Mouse (Mus musculus): ENCODE measurements around the gene Gtf2a1.
A peak's percentile ranks its signal among the peaks of the same experiment; 100 is the strongest.
"Not testable (repeated sequence)": the region's sequence is repeated elsewhere in the genome, so short reads cannot be mapped to it uniquely, and the experiment has no call there.

The Gtf2a1 gene

DNA sequence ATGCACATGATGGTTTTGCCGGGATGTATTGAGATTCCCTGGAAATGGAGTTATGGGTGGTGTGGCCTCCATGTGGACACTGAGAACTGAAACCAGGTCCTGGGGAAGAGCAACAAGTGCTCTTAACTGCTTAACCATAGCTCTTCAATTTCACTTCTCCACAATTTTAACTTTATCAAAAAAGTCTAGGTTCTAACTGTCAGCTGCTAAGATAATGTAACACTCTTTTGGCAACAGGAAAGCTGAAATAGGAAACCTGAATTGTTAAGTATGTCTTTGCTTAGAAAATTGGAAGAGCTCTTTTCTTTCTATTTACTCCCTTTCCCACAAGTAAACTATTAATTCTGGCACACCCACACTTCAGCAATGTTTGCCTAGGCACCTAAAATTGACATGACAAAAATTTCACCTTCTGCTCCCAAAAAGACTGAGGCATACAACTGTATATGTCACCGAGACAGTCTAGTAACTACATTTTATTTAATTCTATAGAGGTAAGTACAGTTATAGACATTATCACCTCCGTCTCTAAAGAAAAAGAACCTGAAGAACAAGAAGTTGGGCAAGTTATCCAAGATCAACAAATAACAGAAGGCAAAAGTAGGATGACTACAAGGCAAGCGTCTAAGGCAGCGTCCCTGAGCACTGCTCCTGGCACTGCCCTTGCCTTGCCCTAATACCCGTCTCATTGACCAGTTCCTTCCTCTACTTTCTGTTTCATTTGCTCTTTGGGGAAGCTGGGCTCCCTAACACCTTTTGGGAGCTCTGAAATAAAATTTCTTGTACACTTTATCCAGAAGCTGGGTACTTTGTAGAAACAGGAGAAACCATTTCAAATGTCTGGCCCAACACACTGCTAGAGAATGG is 8.8 kb downstream of the Gtf2a1 start:
- no peak for DNase-seq (ENCODE audit: low spot score in 2 of 2)

DNA sequence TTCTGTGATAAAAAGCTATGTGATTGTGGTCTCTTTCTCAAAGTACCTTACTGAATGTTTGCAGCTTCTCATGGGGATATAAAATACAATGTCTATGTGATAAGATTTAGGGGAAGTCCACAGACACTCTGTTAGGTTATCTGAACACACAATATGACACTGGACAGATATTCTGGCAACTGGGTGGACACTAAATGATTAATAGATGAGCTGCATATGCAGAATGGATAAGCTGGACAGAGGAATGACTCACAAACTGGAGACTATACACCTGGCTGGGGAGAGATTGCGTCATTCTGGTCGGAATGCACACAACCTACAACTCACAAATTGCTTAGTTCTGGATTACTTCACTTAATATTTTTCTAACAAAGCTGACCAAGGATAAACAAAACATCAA is 10.6 kb downstream of the Gtf2a1 start:
- no peak for DNase-seq (ENCODE audit: low spot score in 2 of 2)

DNA sequence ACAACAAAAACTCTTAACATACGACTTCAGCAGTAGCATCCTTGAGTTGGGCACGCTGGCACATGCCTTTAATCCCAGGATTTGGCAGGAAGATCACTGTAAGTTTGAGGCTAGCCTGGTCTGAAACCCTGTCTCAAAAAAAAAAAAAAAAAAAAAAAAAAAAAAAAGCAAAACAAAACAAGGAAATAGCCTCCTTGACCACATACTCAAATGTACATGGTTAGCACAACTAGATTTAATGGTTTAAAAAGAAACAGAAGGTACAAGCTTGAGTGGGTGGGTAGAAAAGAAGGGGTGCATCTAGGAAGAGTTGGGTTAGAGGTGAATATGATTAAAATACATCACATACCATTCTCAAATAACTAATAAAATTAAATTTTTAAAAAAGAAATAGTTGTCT is 18.6 kb downstream of the Gtf2a1 start:
- no peak for DNase-seq (ENCODE audit: low spot score in 2 of 2)

DNA sequence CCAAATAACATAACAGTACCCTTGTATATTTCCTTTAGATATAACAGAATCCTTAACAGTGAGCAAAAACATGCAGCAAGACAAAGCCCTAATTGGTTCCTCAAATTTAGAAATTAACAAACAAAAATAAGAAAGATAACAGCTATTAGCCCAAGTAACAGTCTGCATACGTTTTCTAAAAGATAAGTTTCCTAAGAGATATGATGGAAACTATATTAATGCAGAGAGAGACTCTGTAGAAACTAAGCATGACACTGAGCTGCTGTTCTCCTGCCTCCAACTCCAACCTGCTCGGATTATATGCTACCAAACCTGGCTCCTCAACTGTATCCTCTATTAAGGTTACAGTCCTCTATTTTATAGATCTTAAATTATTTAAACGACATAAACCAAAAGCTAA is 21.0 kb downstream of the Gtf2a1 start:
- no peak for DNase-seq (ENCODE audit: low spot score in 2 of 2)

DNA sequence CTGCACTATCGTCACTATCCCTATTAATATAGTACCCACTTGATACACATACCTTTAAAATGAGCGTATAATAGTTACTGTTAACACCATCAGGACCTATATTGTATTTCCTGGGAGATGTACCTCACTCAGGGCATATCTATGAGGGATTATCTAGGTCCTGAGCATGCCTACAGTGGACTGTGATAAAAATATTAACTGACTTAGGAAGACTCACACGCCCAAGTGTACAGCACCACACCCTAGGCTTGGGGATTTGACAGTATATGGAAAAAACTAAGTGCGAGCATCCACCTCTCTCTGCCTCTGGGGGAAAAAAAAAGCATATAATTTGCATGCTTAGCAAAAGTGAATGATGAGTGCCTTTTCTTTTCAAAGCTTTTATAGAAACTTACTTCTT is 23.1 kb downstream of the Gtf2a1 start:
- no peak for DNase-seq (ENCODE audit: low spot score in 2 of 2)

DNA sequence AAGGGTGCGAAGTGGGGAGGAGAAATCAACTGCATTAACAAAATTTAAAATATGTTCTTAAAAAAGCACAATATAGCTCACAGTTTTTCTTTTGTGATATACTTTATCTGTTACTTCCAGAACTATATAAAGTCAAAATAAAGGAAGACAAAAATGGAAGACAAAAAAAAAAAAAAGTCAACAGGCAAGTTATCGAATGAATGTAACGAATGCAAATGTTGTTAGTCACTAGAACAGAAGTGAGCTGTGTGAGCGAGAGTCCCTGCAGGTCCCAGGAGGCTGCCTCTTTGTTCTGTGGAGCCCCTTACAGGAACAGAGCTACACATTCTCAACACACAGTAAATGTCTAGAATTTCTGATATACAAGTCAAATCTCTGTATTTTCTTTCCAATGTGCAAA is 32.1 kb downstream of the Gtf2a1 start:
- not testable (repeated sequence) for DNase-seq (ENCODE audit: low spot score in 2 of 2)

DNA sequence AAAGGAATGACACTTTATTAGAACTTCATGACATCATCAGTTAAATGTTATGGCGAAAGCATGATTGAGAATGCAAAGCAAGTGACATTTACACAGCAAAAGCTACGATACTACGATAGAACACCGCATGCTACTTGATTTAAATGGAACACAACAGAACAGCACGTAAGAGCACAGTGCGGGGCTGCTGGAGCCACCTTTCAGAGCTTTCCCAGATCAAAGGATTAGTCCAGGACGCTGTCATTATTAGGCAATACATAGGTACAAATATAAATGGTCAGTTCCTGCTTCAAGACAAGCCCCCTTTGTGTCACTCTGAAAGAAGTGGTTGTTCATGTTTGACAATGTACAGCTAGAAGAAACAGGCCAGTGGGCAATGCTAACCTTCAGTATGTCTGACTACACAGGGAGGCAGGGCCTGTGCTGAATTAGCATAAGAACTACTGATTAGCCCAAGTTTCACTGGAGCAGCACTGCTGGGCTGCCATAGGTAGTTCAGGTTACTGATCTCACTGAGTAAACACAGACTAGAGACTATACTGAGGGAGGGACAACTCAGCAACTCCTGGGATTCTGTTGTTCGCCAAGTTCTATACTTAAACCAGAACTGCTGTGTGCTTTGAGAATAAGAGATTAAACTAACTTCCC is 32.8 kb downstream of the Gtf2a1 start:
- not testable (repeated sequence) for DNase-seq (ENCODE audit: low spot score in 2 of 2)

DNA sequence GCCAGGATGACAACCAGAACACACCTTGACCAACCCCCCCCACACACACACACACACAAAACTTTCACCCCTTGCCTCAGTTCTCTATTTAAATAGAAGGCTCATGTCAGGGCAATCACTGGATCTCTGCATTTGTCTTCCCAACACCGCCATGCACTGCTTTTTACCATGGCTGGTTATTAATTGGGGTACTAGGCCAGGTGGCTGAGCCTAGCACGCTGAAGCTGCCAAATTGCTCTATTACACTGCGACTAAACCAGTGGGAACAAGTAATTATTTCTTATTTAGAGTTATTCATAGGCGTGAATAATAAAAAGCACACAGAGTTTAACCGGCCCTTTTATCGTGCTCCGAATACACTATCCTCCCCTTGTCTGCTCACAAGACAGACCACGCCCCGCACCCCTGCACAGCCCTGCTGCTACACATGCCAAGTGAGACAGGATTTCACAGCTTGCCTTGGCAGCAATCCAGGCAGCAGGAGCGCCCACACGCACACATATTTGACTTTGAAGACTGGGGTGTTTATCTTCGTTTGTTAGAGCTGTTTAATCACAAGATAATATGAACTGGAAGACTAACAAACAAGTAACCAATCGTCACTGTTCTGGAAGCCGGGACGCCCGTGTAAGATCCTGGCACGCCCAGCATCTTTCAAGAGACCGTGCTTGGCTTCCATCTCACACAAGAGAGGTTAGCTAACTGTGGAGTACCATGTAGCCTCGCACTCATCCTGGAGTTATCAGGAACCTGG is 38.3 kb downstream of the Gtf2a1 start:
- DNase-seq (ENCODE audit: low spot score in 2 of 2), result peak; percentile 40 to 66

DNA sequence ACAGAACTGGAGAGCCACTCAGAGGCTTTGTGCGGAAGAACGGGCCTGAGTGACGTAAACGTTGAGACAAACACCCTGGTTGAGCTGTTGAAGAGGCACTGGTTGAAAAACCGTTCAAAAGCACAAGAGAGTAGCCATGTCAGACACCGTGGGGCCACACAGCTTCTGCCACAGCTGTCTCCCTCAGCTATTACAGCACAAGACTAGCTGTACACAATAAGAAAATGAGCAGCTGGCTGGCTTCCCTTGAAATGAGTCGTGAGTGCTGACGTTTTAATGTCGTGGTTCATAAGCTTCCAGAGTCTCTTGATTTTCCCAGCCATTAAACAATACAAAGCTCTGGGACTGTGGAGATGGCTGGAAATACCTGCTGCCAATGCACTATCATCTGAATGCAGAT is 40.8 kb downstream of the Gtf2a1 start:
- no peak for DNase-seq (ENCODE audit: low spot score in 2 of 2)

DNA sequence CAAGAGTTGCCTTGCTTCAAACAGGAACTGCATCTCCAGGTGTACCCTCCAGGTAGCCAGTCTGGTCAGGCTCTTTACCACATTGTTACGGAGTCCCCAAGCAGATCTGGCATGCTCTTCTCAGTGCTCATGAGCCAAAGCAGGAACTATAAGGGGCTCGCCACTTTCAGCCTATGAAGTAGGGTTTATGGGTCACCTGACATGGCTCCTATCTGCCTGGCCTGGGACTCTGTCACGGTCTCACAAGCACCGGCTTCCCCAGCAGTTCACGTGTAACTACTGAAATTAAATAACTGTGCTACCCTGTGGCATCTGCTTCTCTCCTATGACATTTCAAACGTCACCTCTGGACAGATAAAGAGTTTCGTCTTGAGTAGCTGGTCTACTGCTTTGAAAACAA is 50.1 kb downstream of the Gtf2a1 start:
- DNase-seq (ENCODE audit: low spot score in 2 of 2), result no peak

DNA sequence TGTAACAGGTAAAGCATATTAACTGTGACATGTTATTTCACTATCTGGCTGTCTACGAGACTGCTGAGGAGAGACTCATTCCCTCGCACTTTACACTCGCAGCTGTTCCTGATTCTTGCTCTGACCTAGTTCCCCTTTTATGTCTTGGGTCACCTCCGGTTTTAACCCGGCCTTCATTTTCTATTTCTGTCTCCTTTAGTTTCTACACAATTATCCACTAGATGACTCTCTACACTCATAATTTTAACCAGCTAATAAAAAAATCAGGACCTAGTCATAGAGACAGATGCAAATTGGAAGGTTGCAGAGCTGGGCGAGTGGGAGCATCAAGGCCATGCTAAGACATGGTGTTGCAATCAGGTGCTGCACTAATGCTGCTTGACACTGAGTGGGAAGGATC is 55.8 kb downstream of the Gtf2a1 start:
- no peak for DNase-seq (ENCODE audit: low spot score in 2 of 2)

DNA sequence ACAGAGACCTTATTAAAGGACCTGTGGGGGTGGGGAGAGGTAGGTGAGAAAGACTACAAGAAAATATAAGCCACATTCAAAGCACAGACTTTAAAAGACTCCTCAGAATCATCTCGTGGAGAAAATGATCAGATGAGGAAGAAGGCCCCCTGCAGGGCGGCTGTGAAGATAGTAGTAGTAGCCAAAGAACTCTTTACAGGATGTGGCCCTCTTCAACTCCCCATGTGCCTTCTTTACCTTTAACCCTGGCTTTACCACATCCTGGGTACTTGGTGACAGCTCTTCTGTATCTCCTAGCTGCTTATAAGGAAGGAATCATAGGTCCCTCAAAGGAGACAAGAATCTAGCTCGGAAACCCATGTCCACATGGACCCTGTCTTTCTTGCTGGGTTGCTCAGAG is 66.7 kb downstream of the Gtf2a1 start:
- no peak for DNase-seq (ENCODE audit: low spot score in 2 of 2)

DNA sequence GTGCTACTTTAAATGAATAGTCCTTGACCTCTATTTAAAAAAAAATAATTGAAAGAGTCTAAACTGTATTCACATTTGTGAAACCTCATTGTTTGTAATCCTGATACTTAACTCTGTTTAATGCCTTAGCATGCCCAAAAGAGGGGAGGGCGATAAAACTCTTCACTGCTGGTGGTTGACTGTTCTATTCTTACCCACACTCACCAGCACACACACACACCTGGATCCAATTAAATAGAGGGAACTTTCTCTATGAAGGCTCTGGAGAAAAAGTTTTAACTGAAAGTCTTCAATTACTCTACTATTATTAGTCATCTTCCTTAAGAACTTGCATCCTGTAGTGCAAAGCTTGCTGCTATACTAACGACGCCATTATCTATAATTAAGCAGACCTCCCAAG is 72.5 kb downstream of the Gtf2a1 start:
- no peak for DNase-seq (ENCODE audit: low spot score in 2 of 2)

DNA sequence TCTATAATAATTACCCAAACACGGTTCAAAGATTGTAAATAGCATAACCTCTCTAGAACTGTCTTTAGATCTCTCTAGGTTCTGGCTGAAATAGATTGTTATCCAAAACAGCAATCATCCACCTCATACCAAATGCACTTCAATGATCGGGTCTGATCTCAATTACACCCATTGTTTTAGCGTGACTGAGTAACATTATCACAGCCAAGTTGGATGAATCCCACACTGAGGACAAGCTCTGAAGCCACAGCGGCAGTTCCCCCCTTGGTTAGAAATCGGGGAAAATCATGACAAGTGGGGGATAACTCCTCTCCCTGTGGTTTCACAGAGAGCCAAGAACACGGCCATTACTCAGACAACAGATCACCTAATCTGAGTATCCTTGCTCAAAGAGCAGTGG is 76.3 kb downstream of the Gtf2a1 start:
- DNase-seq (ENCODE audit: low spot score in 2 of 2), result no peak

DNA sequence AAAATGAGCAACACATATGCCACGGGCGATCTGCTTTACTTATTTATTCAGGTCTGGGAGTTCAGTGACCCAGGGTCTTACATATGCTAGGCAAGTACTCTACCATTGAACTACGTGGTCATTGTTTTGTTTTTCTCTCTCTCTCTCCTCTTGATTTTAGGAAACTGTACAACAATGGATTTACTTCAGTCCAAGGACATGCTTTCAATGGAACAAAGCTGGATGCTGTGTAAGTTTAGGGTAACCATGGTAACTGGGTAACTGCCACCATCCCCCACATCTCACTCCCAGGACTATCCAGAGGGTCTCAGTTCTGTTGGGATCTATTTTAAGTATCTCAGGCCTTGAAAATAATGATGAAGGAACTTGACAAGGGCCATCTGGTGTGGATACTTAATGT is 78.5 kb downstream of the Gtf2a1 start:
- no peak for DNase-seq (ENCODE audit: low spot score in 2 of 2)

All from left cerebral cortex, adult 9 months (tissue).